Mouse (Mus musculus) stomach, postnatal 0 days (tissue): Measurements from ENCODE around the gene Cdh12. TPM values are rescaled to one million over a fixed set of nuclear protein-coding genes. Genes with fewer than 3 reads are reported as not detected.

Experiments
- ATAC-seq: fragments of 200-750 bp; cut with Nextera tagmentation; 2 replicates; pipeline ENCODE4 v1.8.0; 2017; ENCODE audit not compliant: low FRiP score, low TSS enrichment
- DNase-seq: peaks from one replicate; pipeline ENCODE4 v3.0.0-alpha.2; 2016; ENCODE audit warnings: low spot score
- H3K27ac ChIP-seq: fragments of 300-500 bp; sonication (generic); replicated peaks from 2 replicates; pipeline ENCODE4 v1.5.1; 2014; ENCODE audit warnings: mild to moderate bottlenecking, control low read depth
- H3K27me3 ChIP-seq: fragments of 300-500 bp; sonication (generic); 2 replicates; pipeline ENCODE4 v1.6.1; 2014; ENCODE audit warnings: low read length; ENCODE audit not compliant: control insufficient read depth, insufficient read depth
- H3K36me3 ChIP-seq: fragments of 300-500 bp; sonication (generic); 2 replicates; pipeline ENCODE4 v1.6.1; 2014; ENCODE audit warnings: low read length, mixed read lengths; ENCODE audit not compliant: control insufficient read depth, insufficient read depth
- H3K4me1 ChIP-seq: fragments of 300-500 bp; sonication (generic); replicated peaks from 2 replicates; pipeline ENCODE4 v1.6.1; 2014; ENCODE audit warnings: antibody characterized with exemption; ENCODE audit not compliant: control insufficient read depth, insufficient read depth
- H3K4me2 ChIP-seq: fragments of 300-500 bp; sonication (generic); replicated peaks from 2 replicates; pipeline ENCODE4 v1.6.1; 2014; ENCODE audit warnings: low read depth, mild to moderate bottlenecking, control low read depth, moderate library complexity
- H3K4me3 ChIP-seq: fragments of 300-500 bp; sonication (generic); 2 replicates; pipeline ENCODE4 v1.5.1; 2014; ENCODE audit warnings: low read depth, low read length, control low read depth
- H3K9ac ChIP-seq: fragments of 300-500 bp; sonication (generic); 2 replicates; pipeline ENCODE4 v1.6.1; 2014; ENCODE audit warnings: mild to moderate bottlenecking, low read length, control low read depth, mixed read lengths
- H3K9me3 ChIP-seq: fragments of 300-500 bp; sonication (generic); 2 replicates; pipeline ENCODE4 v1.6.1; 2016; ENCODE audit warnings: low read length; ENCODE audit not compliant: control insufficient read depth
- CTCF ChIP-seq: IDR thresholded peaks from 2 replicates; pipeline ENCODE4 v1.5.1; 2016; ENCODE audit warnings: antibody characterized with exemption, low read depth, mild to moderate bottlenecking, moderate library complexity
- EP300 ChIP-seq: optimal IDR thresholded peaks from 2 replicates; pipeline ENCODE3; 2016; ENCODE audit warnings: antibody characterized with exemption
- WGBS: fragments of 180-500 bp; shearing (Covaris S2); extraction: QIAGEN DNeasy Blood & Tissue Kit; methylation state at CpG from one replicate; pipeline ENCODE4 v1.1.7; 2014; 5-methylcytosine and 5-hydroxymethylcytosine counted together
- polyA plus RNA-seq: library from polyadenylated mRNA; unstranded; fragments of >200 nt; fragmentation: Nextera tagmentation; extraction: Ambion mirVana; gene quantifications from 2 replicates; pipeline ENCODE4 v1.2.1, GENCODE M21; 2015

Gene Cdh12
- polyA plus RNA-seq, 1 experiment from 2014 or later, result 0.16 TPM

DNA sequence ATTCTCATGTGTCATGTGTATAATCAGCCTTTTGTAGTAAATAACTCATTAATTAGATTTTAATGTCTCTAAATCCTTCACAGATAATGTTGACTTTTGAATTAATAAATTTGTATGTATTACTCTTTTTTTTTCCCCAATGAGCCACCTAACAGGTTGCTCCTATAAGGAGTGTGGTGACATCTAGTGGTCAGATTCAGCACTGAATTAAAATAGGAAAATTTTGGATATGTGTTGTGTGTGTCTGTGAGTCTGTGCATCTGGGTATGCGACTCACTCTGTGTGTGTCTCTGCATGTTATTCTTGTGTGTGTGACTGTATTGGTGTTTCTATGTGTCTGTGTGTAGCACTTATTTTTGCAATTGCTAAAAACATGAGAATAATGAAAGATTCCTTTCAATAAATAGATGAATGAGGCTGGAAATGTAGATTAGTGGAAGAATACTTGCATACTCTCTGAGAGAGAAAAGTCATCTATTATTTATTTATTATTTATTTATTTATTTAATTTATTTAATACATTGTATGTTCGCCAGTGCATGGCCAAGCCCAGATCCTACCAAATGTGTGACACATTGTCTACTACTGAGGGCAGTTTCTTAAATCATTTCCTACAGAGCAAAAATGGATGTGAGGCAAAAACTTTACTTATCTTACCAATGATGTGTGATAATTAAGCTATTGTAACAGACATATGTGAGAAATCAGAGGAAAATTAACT, 958.4 kb downstream of the Cdh12 start:
- Histone ChIP-seq H3K36me3 (no peaks in the 10 kb centered on the region), H3K27me3 (no peaks in the 10 kb centered on the region), H3K4me2 (no peak overlapping the region), H3K9me3 (no peaks in the 10 kb centered on the region), H3K9ac (no peak overlapping the region), H3K27ac (no peak overlapping the region), H3K4me1 (no peaks in the 10 kb centered on the region), H3K4me3 (no peak overlapping the region)
- TF ChIP-seq EP300, result no peak
- peak; percentile 83 for TF ChIP-seq CTCF
- DNase-seq, result no peak
- WGBS, result 66% methylated on average over 2 of the region's 2 CpGs
- no peak for ATAC-seq

DNA sequence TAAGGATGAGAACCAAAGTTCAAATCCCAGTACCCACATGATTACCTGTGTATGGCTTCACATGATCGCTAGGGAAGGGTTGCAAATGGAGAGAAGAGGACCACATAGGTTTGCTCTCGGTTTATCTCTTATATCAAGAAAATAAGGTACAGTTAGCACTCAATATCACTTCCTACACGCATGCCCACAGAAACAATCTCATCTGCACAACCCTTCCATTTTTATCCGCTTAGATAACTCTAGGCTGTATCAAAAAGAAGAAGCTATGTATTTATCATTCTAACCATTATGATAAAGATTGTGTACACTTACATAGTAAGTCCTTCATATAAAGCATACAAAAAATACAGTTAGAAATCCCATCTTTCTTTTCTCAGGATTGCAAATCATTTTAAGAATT, 988.3 kb downstream of the Cdh12 start:
- H3K9me3 ChIP-seq, result no peaks in the 10 kb centered on the region
- H3K27me3 ChIP-seq, result no peaks in the 10 kb centered on the region
- 79% methylated on average over 4 of the region's 4 CpGs for WGBS
- TF ChIP-seq EP300, result no peak
- TF ChIP-seq CTCF, result no peak
- no peak overlapping the region for H3K4me2 ChIP-seq
- ATAC-seq (no peak), DNase-seq (no peak)
- H3K36me3 ChIP-seq, result no peaks in the 10 kb centered on the region
- H3K9ac ChIP-seq, result no peak overlapping the region
- H3K27ac ChIP-seq, result no peak overlapping the region
- no peak overlapping the region for H3K4me3 ChIP-seq
- H3K4me1 ChIP-seq, result no peaks in the 10 kb centered on the region

- DNase-seq (no peak), ATAC-seq (no peak)
- no peaks in the 10 kb centered on the region for H3K9me3 ChIP-seq
- no peak overlapping the region for H3K4me3 ChIP-seq
- H3K27ac ChIP-seq, result no peak overlapping the region
- H3K36me3 ChIP-seq, result no peaks in the 10 kb centered on the region
- no peak overlapping the region for H3K9ac ChIP-seq
- no peaks in the 10 kb centered on the region for H3K4me1 ChIP-seq
- TF ChIP-seq EP300 (no peak), CTCF (no peak)
- H3K4me2 ChIP-seq, result no peak overlapping the region
- H3K27me3 ChIP-seq, result no peaks in the 10 kb centered on the region
These were observed 988.9 kb downstream of the Cdh12 start for GRCm38 (mm10) chr15:21437924-21438323.

- TF ChIP-seq EP300 (no peak), CTCF (no peak)
These were observed 1009.0 kb downstream of the Cdh12 start for GRCm38 (mm10) chr15:21458098-21458497.

GRCm38 (mm10) chr15:21519355-21519869, 1070.3 kb downstream of the Cdh12 start:
- no peak overlapping the region for H3K4me3 ChIP-seq
- DNase-seq (no peak), ATAC-seq (no peak)
- H3K4me1 ChIP-seq, result no peaks in the 10 kb centered on the region
- H3K9me3 ChIP-seq, result no peaks in the 10 kb centered on the region
- no peak overlapping the region for H3K9ac ChIP-seq
- no peaks in the 10 kb centered on the region for H3K27me3 ChIP-seq
- no peaks in the 10 kb centered on the region for H3K36me3 ChIP-seq
- no peak overlapping the region for H3K27ac ChIP-seq
- TF ChIP-seq CTCF (peak; percentile 49), EP300 (no peak)
- H3K4me2 ChIP-seq, result no peak overlapping the region

More at GRCm38 (mm10) chr15:21458098-21458497, 1009.0 kb downstream of the Cdh12 start:
- H3K36me3 ChIP-seq, result no peaks in the 10 kb centered on the region
- no peak overlapping the region for H3K9ac ChIP-seq
- no peaks in the 10 kb centered on the region for H3K27me3 ChIP-seq
- no peak overlapping the region for H3K27ac ChIP-seq
- H3K4me1 ChIP-seq, result no peaks in the 10 kb centered on the region
- WGBS, result 61% methylated on average over 2 of the region's 2 CpGs
- no peak overlapping the region for H3K4me3 ChIP-seq
- no peak for ATAC-seq
- H3K9me3 ChIP-seq, result no peaks in the 10 kb centered on the region; the same call in 1 of the 2 replicates
- no peak for DNase-seq
- H3K4me2 ChIP-seq, result no peak overlapping the region

DNA sequence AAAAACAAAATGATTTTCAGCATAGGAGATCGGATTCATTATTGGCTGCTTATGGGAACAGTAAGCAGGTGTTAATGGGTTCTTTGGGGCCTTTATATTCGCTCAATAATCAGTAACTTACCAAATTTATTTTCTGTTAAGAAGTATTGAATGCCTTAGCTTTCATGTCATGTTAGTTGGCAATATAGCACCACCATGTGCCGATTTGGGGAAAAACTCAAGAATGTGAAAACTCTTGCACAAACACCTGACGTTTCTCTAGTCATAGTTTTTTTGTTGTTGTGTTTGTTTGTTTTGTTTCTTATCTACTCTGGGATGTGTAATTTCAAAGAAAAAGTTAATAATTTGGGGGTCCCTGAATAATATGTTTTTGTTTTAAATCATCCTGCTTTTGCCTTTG, 1081.7 kb downstream of the Cdh12 start:
- Histone ChIP-seq H3K9me3 (no peaks in the 10 kb centered on the region), H3K4me2 (no peak overlapping the region), H3K27me3 (no peaks in the 10 kb centered on the region), H3K4me1 (no peaks in the 10 kb centered on the region), H3K9ac (no peak overlapping the region), H3K36me3 (no peaks in the 10 kb centered on the region), H3K4me3 (no peak overlapping the region), H3K27ac (no peak overlapping the region)
- no peak for ATAC-seq
- WGBS, result 69% methylated on average over 4 of the region's 4 CpGs
- DNase-seq, result no peak
- TF ChIP-seq CTCF, result no peak
